Mouse (Mus musculus): Measurements from ENCODE around the gene Vsig10.
"Not testable (repeated sequence)": the region's sequence is repeated elsewhere in the genome, so short reads cannot be mapped to it uniquely, and the experiment has no call there.

The Vsig10 gene

GRCm38 (mm10) chr5:117318741-117319629 is at the start of gene Vsig10:
Gene Vsig10, plus strand, starts transcription at chr5:117319083.
- DNase-seq = peak; percentile 46

GRCm38 (mm10) chr5:117269395-117269794 is 49.5 kb upstream of the Vsig10 start:
- no peak for DNase-seq

- peak; percentile 87 for DNase-seq
Observed at GRCm38 (mm10) chr5:117271945-117272344, 46.9 kb upstream of the Vsig10 start.

- DNase-seq = no peak
Observed at GRCm38 (mm10) chr5:117274817-117275216, 44.1 kb upstream of the Vsig10 start.

- DNase-seq = no peak
Observed at GRCm38 (mm10) chr5:117277784-117278183, 41.1 kb upstream of the Vsig10 start.

- no peak for DNase-seq
Observed at GRCm38 (mm10) chr5:117278809-117279668, 39.8 kb upstream of the Vsig10 start.

GRCm38 (mm10) chr5:117279669-117280050 is 39.2 kb upstream of the Vsig10 start:
- no peak for DNase-seq

- no peak for DNase-seq
Observed at GRCm38 (mm10) chr5:117281536-117281935, 37.3 kb upstream of the Vsig10 start.

GRCm38 (mm10) chr5:117282360-117282759 is 36.5 kb upstream of the Vsig10 start:
- DNase-seq = no peak

GRCm38 (mm10) chr5:117284029-117284428 is 34.9 kb upstream of the Vsig10 start:
- peak; percentile 45 for DNase-seq

GRCm38 (mm10) chr5:117284682-117285081 is 34.2 kb upstream of the Vsig10 start:
- no peak for DNase-seq

- DNase-seq = no peak
Observed at GRCm38 (mm10) chr5:117285266-117285665, 33.6 kb upstream of the Vsig10 start.

GRCm38 (mm10) chr5:117286286-117286685 is 32.6 kb upstream of the Vsig10 start:
- no peak for DNase-seq

GRCm38 (mm10) chr5:117286831-117287822 is 31.8 kb upstream of the Vsig10 start, which contains the start of gene Pebp1:
Gene Pebp1, minus strand, starts transcription at chr5:117287625.
- peak; percentile 96 for DNase-seq

- no peak for DNase-seq
Observed at GRCm38 (mm10) chr5:117289646-117290045, 29.2 kb upstream of the Vsig10 start.

GRCm38 (mm10) chr5:117290081-117290480 is 28.8 kb upstream of the Vsig10 start:
- DNase-seq = no peak

GRCm38 (mm10) chr5:117291312-117291711 is 27.6 kb upstream of the Vsig10 start:
- no peak for DNase-seq

GRCm38 (mm10) chr5:117292547-117292946 is 26.3 kb upstream of the Vsig10 start:
- DNase-seq = no peak

GRCm38 (mm10) chr5:117293776-117294175 is 25.1 kb upstream of the Vsig10 start:
- not testable (repeated sequence) for DNase-seq

- no peak for DNase-seq
Observed at GRCm38 (mm10) chr5:117295011-117295410, 23.9 kb upstream of the Vsig10 start.

GRCm38 (mm10) chr5:117302899-117303298 is 16.0 kb upstream of the Vsig10 start:
- no peak for DNase-seq
